Mouse (Mus musculus): Measurements from ENCODE around the gene Pcdh7.
"Not testable (repeated sequence)": the region's sequence is repeated elsewhere in the genome, so short reads cannot be mapped to it uniquely, and the experiment has no call there.

DNA sequence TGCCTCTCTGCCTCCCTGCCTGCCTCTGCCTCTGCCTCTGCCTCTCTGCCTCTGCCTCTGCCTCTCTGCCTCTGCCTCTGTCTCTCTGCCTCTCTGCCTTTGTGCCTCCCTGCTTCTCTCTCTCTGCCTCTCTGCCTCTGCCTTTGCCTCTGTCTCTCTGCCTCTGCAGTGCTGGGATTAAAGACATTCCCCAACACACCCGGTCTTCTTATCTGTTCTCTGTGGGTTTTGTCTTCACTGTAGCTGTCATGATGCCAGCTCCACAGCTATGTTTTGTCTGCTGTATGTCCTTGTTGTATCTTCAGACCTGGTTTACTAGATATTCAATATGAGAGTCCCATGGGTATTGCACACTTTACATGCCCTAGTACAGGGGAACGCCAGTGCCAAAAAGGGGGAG lies 40.8 kb upstream of the Pcdh7 start:
- not testable (repeated sequence) for TF ChIP-seq POLR2A (IDR thresholded peaks at IDR 0.05; ENCODE audit: control insufficient read depth, extremely low read depth, insufficient read depth, low read length, poor library complexity); CTCF (IDR thresholded peaks at IDR 0.05; ENCODE audit: borderline replicate concordance, control insufficient read depth, extremely low read depth, insufficient read depth, low read length, poor library complexity)
